Mouse (Mus musculus) intestine, embryonic 15.5 days (tissue): ENCODE data around the gene Tex261. TPM values are rescaled to one million over a fixed set of nuclear protein-coding genes. Genes with fewer than 3 reads are reported as not detected.
"Not testable (repeated sequence)": the region's sequence is repeated elsewhere in the genome, so short reads cannot be mapped to it uniquely, and the experiment has no call there.

Experiments used
- ATAC-seq: fragments of 200-750 bp; cut with Nextera tagmentation; 2 replicates; pipeline ENCODE4 v1.8.0; 2017; ENCODE audit warnings: moderate TSS enrichment, moderate library complexity
- H3K27ac ChIP-seq: fragments of 300-500 bp; sonication (generic); 2 replicates; pipeline ENCODE4 v1.5.1; 2015; ENCODE audit warnings: mild to moderate bottlenecking, inconsistent platforms
- H3K27me3 ChIP-seq: fragments of 300-500 bp; sonication (generic); replicated peaks from 2 replicates; pipeline ENCODE4 v1.6.1; 2015; ENCODE audit warnings: inconsistent platforms
- H3K36me3 ChIP-seq: fragments of 300-500 bp; sonication (generic); 2 replicates; pipeline ENCODE4 v1.6.1; 2015; ENCODE audit warnings: inconsistent platforms
- H3K4me1 ChIP-seq: fragments of 300-500 bp; sonication (generic); replicated peaks from 2 replicates; pipeline ENCODE4 v1.6.1; 2015; ENCODE audit warnings: inconsistent platforms
- H3K4me2 ChIP-seq: fragments of 300-500 bp; sonication (generic); replicated peaks from 2 replicates; pipeline ENCODE4 v1.6.1; 2015; ENCODE audit warnings: mild to moderate bottlenecking, inconsistent platforms
- H3K4me3 ChIP-seq: fragments of 300-500 bp; sonication (generic); replicated peaks from 2 replicates; pipeline ENCODE4 v1.5.1; 2015; ENCODE audit warnings: inconsistent platforms
- H3K9ac ChIP-seq: fragments of 300-500 bp; sonication (generic); 2 replicates; pipeline ENCODE4 v1.6.1; 2015; ENCODE audit warnings: inconsistent platforms
- H3K9me3 ChIP-seq: fragments of 300-500 bp; sonication (generic); 2 replicates; pipeline ENCODE4 v1.6.1; 2016; ENCODE audit warnings: inconsistent platforms
- whole genome bisulfite sequencing: fragments of 180-500 bp; shearing (Covaris S2); methylation state at CpG from one replicate; pipeline ENCODE4 v1.1.7; 2015; 5-methylcytosine and 5-hydroxymethylcytosine counted together
- polyA plus RNA-seq: library from polyadenylated mRNA; unstranded; fragments of >200 nt; fragmentation: Nextera tagmentation; extraction: Ambion mirVana; gene quantifications from 2 replicates; pipeline ENCODE4 v1.2.1, GENCODE M21; 2015

Gene Tex261
- polyA plus RNA-seq: 84.2 and 86.4 TPM in 2 replicates

GRCm38 (mm10) chr6:83775638-83776293, at the start of gene Tex261:
Gene Tex261 (minus strand): TSS chr6:83775813.
- no peaks in the 10 kb centered on the region for H3K27me3 ChIP-seq
- no peaks in the 10 kb centered on the region for H3K9me3 ChIP-seq
- peaks cover 6% of the 10 kb centered on the region; the same call in 1 of the 2 replicates for H3K36me3 ChIP-seq
- H3K4me2 ChIP-seq: peak within 1 kb of the TSS; percentile 82
- H3K4me3 ChIP-seq: peak within 1 kb of the TSS; percentile 93
- ATAC-seq: peak; percentile 95
- WGBS: under 1% methylated on average over 45 of the region's 45 CpGs
- peak within 1 kb of the TSS; percentile 92 for H3K27ac ChIP-seq
- H3K4me1 ChIP-seq: peaks cover 11% of the 10 kb centered on the region
- H3K9ac ChIP-seq: peak within 1 kb of the TSS; percentile 98

- Histone ChIP-seq H3K4me3 (no peak overlapping the region), H3K36me3 (no peaks in the 10 kb centered on the region; the same call in 1 of the 2 replicates), H3K4me2 (no peak overlapping the region), H3K27me3 (no peaks in the 10 kb centered on the region), H3K9ac (no peak overlapping the region), H3K27ac (no peak overlapping the region), H3K4me1 (0 out of 2 replicates have a peak, but pooled peaks cover 2% of the 10 kb centered on the region), H3K9me3 (no peaks in the 10 kb centered on the region)
- no peak for ATAC-seq
- 35% methylated on average over 2 of the region's 2 CpGs for WGBS
Observed at GRCm38 (mm10) chr6:83821856-83822255, 46.2 kb upstream of the Tex261 start.

- Histone ChIP-seq H3K4me2 (no peak overlapping the region), H3K27me3 (no peaks in the 10 kb centered on the region), H3K9me3 (no peaks in the 10 kb centered on the region), H3K36me3 (no peaks in the 10 kb centered on the region; the same call in 1 of the 2 replicates), H3K4me1 (0 out of 2 replicates have a peak, but pooled peaks cover 2% of the 10 kb centered on the region), H3K27ac (no peak overlapping the region), H3K9ac (no peak overlapping the region), H3K4me3 (no peak overlapping the region)
- WGBS: 79% methylated on average over 2 of the region's 2 CpGs
- no peak for ATAC-seq
Observed at GRCm38 (mm10) chr6:83820727-83821515, 45.3 kb upstream of the Tex261 start.

- Histone ChIP-seq H3K9me3 (no peaks in the 10 kb centered on the region), H3K27me3 (no peaks in the 10 kb centered on the region), H3K36me3 (peaks cover under 1% of the 10 kb centered on the region), H3K4me3 (no peak overlapping the region), H3K4me1 (0 out of 2 replicates have a peak, but pooled peaks cover 2% of the 10 kb centered on the region), H3K27ac (peak overlapping the region; percentile 58; the same call in 1 of the 2 replicates), H3K4me2 (no peak overlapping the region), H3K9ac (no peak overlapping the region)
- ATAC-seq: peak; percentile 94
- 48% methylated on average over 1 of the region's 1 CpGs for WGBS
Observed at GRCm38 (mm10) chr6:83818996-83819395, 43.4 kb upstream of the Tex261 start.

GRCm38 (mm10) chr6:83815801-83816200, 40.2 kb upstream of the Tex261 start:
- ATAC-seq: no peak
- Histone ChIP-seq H3K36me3 (peaks cover 7% of the 10 kb centered on the region), H3K4me1 (no peaks in the 10 kb centered on the region), H3K27ac (no peak overlapping the region), H3K4me2 (no peak overlapping the region), H3K9ac (no peak overlapping the region), H3K4me3 (no peak overlapping the region), H3K9me3 (no peaks in the 10 kb centered on the region), H3K27me3 (no peaks in the 10 kb centered on the region)
- 96% methylated on average over 3 of the region's 3 CpGs for WGBS

GRCm38 (mm10) chr6:83802846-83803245, 27.2 kb upstream of the Tex261 start:
- H3K4me1 ChIP-seq: no peaks in the 10 kb centered on the region
- H3K4me3 ChIP-seq: no peak overlapping the region
- H3K9ac ChIP-seq: no peak overlapping the region
- no peak overlapping the region for H3K27ac ChIP-seq
- WGBS: 91% methylated on average over 3 of the region's 3 CpGs
- ATAC-seq: no peak
- no peaks in the 10 kb centered on the region for H3K27me3 ChIP-seq
- H3K9me3 ChIP-seq: no peaks in the 10 kb centered on the region
- no peak overlapping the region for H3K4me2 ChIP-seq
- peaks cover 19% of the 10 kb centered on the region for H3K36me3 ChIP-seq

- no peaks in the 10 kb centered on the region for H3K27me3 ChIP-seq
- no peaks in the 10 kb centered on the region for H3K9me3 ChIP-seq
- H3K4me2 ChIP-seq: no peak overlapping the region
- peaks cover 14% of the 10 kb centered on the region for H3K36me3 ChIP-seq
- no peak for ATAC-seq
- no peak overlapping the region for H3K9ac ChIP-seq
- H3K4me3 ChIP-seq: no peak overlapping the region
- WGBS: 92% methylated on average over 5 of the region's 5 CpGs
- H3K4me1 ChIP-seq: 0 out of 2 replicates have a peak, but pooled peaks cover 1% of the 10 kb centered on the region
- H3K27ac ChIP-seq: no peak overlapping the region
Observed at GRCm38 (mm10) chr6:83802033-83802432, 26.4 kb upstream of the Tex261 start.

GRCm38 (mm10) chr6:83796686-83797085, 21.1 kb upstream of the Tex261 start:
- Histone ChIP-seq H3K9ac (no peak overlapping the region), H3K4me3 (no peak overlapping the region), H3K4me1 (peaks cover 9% of the 10 kb centered on the region), H3K27me3 (no peaks in the 10 kb centered on the region), H3K27ac (no peak overlapping the region), H3K9me3 (no peaks in the 10 kb centered on the region), H3K4me2 (peak overlapping the region; percentile 14; the same call in 1 of the 2 replicates), H3K36me3 (peaks cover 14% of the 10 kb centered on the region)
- ATAC-seq: no peak
- 50% methylated on average over 3 of the region's 3 CpGs for WGBS

- Histone ChIP-seq H3K4me1 (peaks cover 9% of the 10 kb centered on the region), H3K9ac (peak overlapping the region; percentile 83), H3K36me3 (peaks cover 5% of the 10 kb centered on the region), H3K27me3 (no peaks in the 10 kb centered on the region), H3K9me3 (no peaks in the 10 kb centered on the region), H3K4me3 (peak overlapping the region; percentile 82), H3K27ac (peak overlapping the region; percentile 97), H3K4me2 (peak overlapping the region; percentile 92)
- 5% methylated on average over 13 of the region's 13 CpGs for WGBS
- peak; percentile 59 for ATAC-seq
Observed at GRCm38 (mm10) chr6:83795492-83795900, 19.9 kb upstream of the Tex261 start.

- under 1% methylated on average over 43 of the region's 43 CpGs for WGBS
- Histone ChIP-seq H3K4me2 (peak within 1 kb of the TSS; percentile 92), H3K4me3 (peak within 1 kb of the TSS; percentile 82), H3K4me1 (peaks cover 9% of the 10 kb centered on the region), H3K27me3 (no peaks in the 10 kb centered on the region), H3K9me3 (no peaks in the 10 kb centered on the region), H3K27ac (peak within 1 kb of the TSS; percentile 97), H3K9ac (peak within 1 kb of the TSS; percentile 83), H3K36me3 (no peaks in the 10 kb centered on the region)
- peak; percentile 95 for ATAC-seq
Observed at GRCm38 (mm10) chr6:83794760-83795296, 19.2 kb upstream of the Tex261 start, which contains the start of gene Nagk. Gene Nagk (plus strand): TSS chr6:83794982.

GRCm38 (mm10) chr6:83791251-83791890, 15.8 kb upstream of the Tex261 start:
- Histone ChIP-seq H3K27ac (no peak overlapping the region), H3K27me3 (no peaks in the 10 kb centered on the region), H3K36me3 (no peaks in the 10 kb centered on the region), H3K4me3 (no peak overlapping the region), H3K4me1 (peaks cover 4% of the 10 kb centered on the region), H3K4me2 (no peak overlapping the region), H3K9me3 (no peaks in the 10 kb centered on the region), H3K9ac (no peak overlapping the region)
- WGBS: 55% methylated on average over 4 of the region's 4 CpGs
- no peak for ATAC-seq

GRCm38 (mm10) chr6:83790533-83790932, 14.9 kb upstream of the Tex261 start:
- H3K4me3 ChIP-seq, H3K4me2 ChIP-seq, H3K27ac ChIP-seq, H3K36me3 ChIP-seq, ATAC-seq, H3K27me3 ChIP-seq, H3K4me1 ChIP-seq, H3K9ac ChIP-seq, H3K9me3 ChIP-seq: not testable (repeated sequence)
- WGBS: 79% methylated on average over 5 of the region's 5 CpGs
